Mouse (Mus musculus): ENCODE results near the gene Itgb1bp1.

DNA sequence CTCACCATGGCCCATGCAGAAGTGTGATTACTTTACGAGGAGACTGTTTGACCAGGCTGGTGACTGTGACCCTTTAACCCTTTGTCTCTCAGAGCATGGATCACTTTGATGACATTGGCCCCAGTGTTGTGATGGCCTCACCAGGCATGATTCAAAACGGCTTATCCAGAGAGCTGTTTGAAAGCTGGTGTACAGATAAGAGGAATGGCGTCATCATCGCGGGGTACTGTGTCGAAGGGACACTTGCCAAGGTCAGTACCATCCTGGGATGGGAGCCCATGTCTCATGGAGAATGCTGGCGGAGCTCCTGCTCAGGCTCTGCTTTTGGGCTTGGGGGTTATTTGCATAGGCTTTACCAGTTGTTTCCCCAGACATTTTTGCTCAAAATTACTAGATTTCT, 15.2 kb upstream of the Itgb1bp1 start:
- TF ChIP-seq POLR2A (IDR thresholded peaks at IDR 0.05; ENCODE audit: borderline replicate concordance, extremely low read depth, insufficient read depth, insufficient read length, poor library complexity, severe bottlenecking): no peak
- TF ChIP-seq CTCF (IDR thresholded peaks at IDR 0.05; ENCODE audit: borderline replicate concordance, extremely low read depth, insufficient read depth, insufficient read length): no peak

All from brain, embryonic 14.5 days (tissue).